Mouse (Mus musculus) cortical plate, adult 2 months (tissue): ENCODE data around the gene Dennd2a.

Experiments used
- CTCF ChIP-seq: fragments of 200-500 bp; IDR thresholded peaks from 2 replicates; pipeline ENCODE4 v1.5.1; 2011; ENCODE audit warnings: mild to moderate bottlenecking, control low read depth, low read length; ENCODE audit not compliant: insufficient read depth; ENCODE audit errors: extremely low read depth
- POLR2A ChIP-seq: fragments of 200-500 bp; IDR thresholded peaks from 2 replicates; pipeline ENCODE4 v1.6.1; 2011; ENCODE audit warnings: mild to moderate bottlenecking, low read length, control low read depth; ENCODE audit not compliant: insufficient read depth; ENCODE audit errors: extremely low read depth

DNA sequence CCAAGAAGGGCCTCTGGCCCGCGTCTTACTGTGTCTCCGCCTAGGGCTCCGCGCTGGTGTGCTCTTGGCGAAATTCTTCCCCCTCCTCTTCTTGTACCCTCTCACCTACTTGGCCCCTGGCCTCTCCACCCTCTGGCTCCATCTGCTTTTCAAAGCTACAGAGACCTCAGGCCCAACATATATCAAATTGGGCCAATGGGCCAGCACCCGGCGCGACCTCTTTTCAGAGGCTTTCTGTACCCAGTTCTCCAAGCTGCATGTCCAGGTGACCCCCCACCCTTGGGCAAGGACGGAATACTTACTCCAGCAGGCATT is 16.8 kb upstream of the Dennd2a start:
- TF ChIP-seq CTCF: no peak
- TF ChIP-seq POLR2A: no peak
